Mouse (Mus musculus) retina, postnatal 7 days (tissue): ENCODE results near the gene Tmem240.
A peak's percentile ranks its signal among the peaks of the same experiment; 100 is the strongest.
"Not testable (repeated sequence)": the region's sequence is repeated elsewhere in the genome, so short reads cannot be mapped to it uniquely, and the experiment has no call there.

Experiments used
- DNase-seq: peaks from one replicate; pipeline ENCODE4 v3.0.0-alpha.2; 2012; ENCODE audit warnings: low read depth, low spot score

Gene Tmem240

DNA sequence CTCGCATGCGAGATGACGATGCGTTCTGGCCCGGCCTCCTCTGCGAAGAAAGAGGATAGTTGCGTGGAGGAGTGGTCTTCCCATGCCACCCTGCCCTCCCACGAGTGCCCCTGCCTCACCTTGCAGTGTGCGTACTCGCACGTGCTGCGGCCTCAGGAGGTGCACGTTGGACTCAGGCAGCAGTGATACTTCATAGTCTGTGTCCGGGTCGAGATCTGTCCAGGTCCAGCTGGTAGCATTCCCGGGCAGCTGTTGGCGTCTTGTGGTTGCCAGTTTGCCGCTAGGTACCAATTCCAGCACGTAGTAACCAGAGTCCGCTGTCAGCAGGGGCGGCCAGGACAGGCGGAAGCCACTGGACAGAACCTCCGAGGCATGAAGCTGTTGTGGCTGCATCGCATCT is 36.0 kb downstream of the Tmem240 start:
- no peak for DNase-seq

DNA sequence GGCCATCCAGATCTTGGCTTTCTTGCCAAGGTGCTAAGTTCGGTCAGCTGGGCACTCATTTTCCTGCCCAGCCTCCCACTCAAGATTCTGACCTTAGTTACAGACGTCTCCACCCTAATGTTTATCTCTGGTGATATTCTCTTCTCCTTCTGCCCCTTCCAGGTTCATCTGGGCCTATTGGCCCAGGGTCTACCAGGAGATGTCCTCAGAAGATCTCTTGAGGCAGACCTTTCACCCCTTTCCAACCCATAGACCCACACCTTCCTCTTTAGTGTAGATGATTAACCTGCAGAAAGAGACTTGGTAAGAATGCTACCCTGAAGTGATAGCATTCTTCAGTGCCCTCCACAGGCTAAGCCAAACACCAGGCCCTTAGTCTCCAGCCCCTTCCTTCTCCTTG is 37.1 kb downstream of the Tmem240 start:
- no peak for DNase-seq

DNA sequence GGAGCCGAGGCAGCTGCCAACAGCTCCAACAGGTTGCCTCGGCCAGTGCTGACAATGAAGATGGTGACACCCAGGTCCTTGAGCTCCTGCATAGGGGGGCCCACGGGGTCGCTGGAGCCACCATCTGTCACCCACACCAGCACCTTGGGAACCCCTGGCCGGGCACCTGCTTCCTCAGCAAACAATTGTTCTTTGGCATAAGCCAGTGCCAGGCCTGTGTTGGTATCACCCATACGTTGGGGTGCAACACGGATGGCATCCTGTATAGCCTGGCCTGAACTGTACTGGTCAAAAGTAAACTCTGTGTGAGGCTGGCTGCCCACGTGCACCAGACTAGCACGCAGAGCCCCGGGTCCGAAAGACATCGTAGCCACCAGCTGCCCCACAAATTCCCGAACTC is 38.2 kb downstream of the Tmem240 start:
- DNase-seq = no peak

DNA sequence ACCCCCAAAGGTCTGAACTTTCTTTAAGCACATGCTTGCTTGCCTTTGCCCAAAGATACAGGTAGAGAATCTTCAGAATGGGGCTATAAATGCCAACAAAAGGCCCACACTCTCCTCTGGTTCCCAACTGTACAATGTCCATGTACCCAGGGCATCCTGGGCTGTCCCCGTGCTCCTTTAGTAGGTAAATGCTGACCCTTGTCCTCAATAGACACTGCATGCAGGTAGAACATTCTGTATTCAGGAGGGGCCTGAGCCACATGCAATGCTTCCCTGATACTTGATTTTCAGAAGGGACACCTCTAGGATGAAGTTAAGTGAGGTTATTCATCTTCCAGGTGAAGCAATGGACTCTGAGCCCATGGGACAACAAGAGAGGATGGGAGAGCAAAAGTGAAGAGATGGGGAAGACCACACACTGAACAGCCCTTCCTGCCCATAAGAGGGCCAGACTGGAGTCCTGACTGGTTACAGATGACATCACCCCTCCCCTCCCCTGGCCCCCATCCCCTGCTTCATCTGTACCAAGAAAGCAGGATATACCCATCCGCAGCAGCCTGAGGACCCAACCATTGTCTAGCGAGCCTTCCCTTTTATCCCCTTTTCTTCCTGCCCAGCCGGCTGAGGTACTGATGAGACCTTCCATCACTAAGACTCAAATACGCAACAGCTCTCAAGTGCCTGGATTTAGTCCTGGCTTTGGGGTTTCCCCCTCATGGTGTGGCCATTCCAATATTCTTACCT is 38.9 kb downstream of the Tmem240 start:
- no peak for DNase-seq

DNA sequence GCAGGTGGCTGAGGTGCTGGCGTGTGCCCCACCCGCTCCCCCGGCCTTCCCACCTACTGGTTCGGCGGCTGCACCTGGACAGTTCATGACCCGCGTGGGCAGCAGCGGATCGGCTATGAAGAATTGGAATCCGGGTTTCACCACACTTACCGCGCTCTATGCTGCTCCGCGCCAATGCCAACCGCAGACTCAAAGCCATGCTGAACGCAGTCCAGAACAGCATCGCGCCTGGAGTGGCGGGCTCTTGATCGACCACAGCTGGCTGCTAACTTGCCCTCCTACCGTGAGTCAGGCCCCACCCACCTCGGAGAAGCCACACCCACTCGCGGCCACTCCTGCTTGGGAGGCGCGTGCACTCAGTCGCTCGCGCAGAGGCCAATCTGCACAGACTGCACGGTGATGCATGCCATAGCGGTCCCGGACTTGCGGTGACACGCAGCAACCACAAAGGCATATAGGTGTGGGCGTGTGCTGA is 39.7 kb downstream of the Tmem240 start, which contains the start of gene Vwa1:
Vwa1 (minus strand) TSS at position 419 of the 475 bp plus-strand sequence.
- peak; percentile 64 for DNase-seq

DNA sequence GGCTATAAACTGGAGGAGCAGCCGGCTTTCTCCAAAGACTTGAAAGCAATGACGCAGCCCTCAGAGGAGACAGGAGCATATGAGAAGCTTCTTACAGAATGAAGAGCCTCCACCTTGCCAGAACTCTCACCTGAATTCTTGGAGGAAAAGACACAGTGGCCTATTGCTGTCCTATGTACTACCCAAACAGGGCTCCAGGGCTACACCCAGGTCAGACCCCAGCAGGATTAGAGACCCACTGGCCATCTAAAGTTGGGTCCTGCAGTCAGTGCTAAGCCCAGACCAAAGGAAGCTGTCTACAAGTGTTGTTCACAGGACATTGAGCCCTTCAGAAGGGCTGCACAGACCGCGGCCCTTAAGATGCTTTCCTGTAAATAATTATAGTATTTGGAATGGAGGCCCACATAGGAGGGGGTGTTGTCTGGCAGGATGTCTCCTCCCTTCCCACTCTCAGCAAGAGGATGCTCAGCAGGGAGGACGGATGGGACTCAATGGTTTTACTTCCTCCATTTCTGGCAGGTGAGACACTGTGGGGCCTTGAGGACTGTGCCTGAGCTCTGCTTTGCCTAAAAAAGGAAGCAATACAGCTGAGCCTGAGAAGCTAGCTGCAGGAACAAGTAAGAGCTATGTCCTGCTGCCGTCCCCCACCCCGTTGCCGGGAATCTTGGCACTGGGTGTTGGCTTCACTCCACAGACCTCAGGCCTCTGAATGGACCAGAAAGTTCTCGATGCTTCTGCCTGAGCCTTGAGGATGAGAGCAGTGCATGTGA is 40.6 kb downstream of the Tmem240 start:
- no peak for DNase-seq

DNA sequence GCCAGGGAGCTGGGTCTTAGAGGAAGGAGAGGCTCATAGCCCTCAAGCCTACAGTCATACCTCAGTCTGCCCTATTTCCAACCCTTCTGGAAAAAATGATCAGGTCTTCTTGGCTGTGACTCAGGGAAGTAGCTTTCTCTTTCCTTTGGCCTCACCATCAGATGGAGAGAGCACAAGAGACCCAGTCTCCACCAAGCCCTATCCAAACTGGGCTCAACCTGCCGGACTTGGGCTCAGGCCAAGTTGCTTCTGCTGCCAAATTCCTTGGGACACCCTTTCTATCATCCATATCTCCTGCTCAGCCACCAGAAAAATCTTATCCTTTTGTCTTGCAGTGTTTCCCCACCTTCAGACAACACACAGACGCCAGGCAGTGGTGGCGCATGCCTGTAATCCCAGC is 41.3 kb downstream of the Tmem240 start:
- no peak for DNase-seq

DNA sequence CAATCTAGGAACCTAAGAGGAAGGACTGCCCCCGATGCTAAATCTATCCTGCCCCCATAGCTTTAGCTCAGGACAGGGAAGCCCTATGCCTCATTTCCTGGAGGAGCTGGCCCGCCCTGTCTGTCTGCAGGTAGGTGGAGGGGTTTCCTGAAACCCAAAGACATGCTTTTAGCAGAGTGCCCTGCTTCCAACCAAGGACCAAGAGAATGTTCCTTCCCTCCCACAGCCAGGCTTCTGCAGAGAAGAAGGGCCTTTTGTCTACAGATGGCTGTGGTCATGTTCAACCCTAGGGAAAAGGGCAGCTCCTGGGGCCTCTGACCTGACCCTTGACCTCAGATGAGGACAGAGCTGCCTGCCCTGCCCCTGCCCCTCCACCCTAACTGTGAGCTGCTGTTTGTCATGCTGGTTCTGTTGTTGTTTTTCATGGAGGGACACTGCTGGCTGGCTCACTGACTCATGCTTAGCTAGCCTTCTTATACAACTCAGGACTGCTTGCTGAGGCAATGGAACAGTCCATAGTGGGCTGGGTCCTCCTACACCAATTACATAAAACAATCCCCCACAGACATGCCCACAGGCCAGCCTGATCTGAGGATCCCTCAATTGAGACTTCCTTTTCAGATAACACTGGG is 42.2 kb downstream of the Tmem240 start:
- DNase-seq = no peak

DNA sequence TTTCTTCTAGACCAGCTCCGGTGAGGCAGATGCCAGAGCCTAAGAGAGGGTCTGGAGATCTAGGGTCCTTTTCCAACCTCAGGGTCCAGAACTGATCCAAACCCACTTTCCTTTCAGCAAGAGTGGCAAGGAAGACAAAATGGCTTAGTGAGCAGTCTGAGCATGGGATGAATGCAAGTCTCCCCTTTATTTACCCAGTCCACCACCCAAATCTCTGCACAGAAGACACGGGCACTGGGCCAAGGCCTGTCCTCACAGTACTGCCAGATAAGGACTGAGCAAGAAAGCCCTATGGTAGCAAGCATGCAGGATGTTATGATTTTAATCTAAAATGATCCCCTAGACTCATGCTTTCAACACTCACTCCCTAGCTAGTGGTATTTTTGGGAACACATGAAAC is 43.2 kb downstream of the Tmem240 start:
- no peak for DNase-seq

DNA sequence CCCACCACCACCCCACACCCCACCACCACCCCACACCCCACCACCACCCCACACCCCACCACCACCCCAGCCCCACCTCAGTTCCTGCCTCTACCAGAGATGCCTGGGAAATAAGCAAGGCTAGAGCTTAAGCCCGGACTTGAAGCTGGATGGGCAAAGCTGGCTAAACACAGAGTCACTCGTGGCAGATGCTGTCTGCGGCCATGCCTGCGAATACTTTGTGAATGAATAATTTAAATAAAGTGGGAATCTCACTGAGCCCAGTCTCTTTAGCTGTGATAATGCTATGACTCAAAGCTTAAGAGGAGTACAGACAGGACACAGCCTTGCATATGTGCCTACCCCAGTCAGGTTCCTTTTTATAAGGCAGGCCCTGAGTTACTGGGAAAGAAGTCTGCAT is 44.9 kb downstream of the Tmem240 start:
- no peak for DNase-seq

DNA sequence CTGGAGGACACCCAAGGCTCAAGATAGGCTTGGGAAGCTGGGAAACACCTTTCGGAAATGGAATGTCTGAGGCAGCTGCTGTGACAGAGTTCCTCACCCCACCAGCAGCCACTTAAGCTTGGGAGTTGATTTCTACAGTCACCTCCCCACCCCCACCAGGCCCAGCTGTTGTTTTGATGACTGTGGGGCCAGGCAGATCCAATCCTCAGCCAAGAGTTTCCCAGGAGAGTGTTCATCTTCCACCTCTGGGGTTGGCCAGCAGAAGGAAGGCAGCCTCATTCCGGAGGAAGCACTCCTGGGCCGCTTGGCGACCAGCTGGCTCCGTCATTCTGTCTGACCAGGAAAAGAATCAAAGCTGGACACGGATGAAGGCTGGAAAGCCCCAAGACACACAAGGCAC is 46.3 kb downstream of the Tmem240 start:
- no peak for DNase-seq

DNA sequence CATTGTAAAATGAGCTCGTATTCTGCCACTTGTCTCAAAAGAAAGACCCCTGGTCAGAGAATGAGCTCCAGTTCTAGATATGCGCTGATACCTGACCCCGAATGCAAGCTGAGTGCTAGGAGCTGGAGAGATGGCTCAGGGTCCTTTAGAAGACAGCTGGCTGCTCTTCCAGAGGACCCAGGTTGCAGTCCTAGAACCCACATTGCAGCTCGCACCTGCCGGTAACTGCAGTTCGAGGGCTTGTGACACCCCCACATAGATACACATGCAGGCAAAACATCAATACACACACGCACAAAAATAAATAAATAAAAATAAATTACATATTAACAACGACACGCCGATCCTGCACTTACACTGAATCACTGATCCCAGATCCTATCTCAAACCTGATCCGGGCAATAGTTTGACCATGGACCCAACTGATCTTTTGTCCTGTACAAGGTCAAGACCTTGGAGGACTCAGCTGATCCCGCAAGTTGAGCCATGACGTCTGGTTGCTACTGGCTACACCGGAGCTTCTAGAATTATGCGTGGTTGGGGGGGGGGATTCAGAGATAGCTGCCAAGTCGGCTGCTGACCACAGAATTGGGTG is 49.0 kb downstream of the Tmem240 start:
- DNase-seq = no peak

DNA sequence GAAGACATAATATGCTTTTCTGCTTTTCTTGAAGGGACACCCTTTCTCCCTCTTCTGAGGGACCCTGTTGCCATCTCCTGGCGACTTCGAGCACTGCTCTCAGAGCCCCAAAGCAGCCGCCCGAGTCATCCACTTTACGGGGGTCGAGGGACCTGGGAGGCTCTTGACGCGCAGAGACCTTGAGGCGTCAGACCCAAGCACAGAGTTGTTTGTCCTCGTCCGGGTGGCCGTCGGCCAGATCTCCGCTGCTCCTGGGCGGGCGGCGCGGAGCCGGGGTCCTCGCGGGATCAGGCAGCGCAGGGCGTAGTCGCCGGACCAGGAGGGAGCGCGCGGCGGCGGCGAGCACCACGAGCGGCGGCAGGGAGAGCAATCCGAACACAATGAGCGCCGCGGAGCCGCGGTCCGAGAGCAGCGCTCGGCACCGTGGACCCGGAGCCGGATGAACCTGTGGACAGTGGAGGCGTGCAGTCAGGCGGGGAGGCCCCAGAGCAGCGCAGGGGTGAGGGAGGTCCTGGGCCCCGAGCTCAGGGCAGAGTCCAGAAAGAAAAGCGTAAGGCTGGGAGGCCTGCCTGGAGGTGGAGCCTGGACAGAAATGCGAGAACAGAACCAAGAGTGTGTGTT is 49.6 kb downstream of the Tmem240 start:
- peak; percentile 65 for DNase-seq

DNA sequence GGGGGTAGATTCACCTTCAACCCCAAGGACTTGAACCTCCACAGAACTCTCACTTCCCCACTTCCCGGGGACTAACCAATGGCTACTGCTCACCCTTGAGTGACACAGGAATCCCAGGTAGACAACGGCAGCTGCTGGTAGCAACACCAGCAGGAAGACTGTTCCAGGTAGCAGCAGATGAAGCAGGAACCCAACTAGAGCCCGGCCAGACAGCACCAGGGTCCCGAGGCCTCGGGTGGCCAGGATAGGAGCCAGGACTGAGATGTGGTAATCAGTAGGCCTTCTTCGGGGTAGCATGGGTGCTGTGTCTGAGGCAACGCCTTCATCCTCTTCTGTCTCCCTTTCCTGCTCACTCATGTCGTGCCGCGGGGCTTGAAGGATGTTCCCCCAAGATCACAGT is 50.6 kb downstream of the Tmem240 start:
- DNase-seq = no peak

DNA sequence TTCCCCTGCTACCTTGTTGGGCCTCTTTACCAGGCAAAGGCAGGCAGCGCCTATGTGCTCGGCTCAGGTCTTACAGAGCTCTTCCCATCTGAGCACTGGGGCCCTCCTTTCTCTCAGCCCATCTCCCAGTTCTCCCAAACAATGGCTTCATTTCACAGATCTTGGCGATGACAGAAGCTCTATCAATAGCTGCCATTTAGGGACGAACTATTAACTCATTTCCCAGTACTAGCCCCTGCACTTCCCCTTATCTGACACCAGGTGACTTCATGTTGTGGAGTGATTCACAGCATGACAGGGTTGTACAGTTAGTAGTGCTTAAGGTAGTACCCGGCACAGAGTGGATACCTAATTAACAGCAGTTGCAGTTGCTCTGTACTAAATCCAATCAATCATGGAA is 51.2 kb downstream of the Tmem240 start, which contains the start of gene Tmem88b:
Tmem88b (minus strand) TSS at position 56 of the 400 bp plus-strand sequence.
- no peak for DNase-seq

DNA sequence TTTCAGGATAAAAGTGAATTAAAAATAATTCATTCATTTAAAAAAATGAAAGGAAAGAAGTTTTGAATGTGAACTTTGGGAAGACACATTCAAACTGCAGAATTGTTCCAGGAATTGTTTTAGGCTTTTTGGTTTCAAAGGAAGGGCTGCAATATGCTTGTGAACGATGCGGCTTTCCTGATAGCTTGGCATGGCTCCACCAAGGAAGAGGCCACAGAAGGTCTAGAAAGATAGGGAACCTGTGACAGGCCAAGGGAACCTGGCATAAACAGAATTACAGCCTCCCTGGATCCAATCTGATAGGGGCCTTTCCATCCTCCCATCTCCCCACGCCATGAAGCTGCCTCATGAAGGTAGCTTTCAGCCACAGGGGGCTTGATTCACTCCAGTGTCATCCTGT is 53.7 kb downstream of the Tmem240 start:
- DNase-seq = no peak

DNA sequence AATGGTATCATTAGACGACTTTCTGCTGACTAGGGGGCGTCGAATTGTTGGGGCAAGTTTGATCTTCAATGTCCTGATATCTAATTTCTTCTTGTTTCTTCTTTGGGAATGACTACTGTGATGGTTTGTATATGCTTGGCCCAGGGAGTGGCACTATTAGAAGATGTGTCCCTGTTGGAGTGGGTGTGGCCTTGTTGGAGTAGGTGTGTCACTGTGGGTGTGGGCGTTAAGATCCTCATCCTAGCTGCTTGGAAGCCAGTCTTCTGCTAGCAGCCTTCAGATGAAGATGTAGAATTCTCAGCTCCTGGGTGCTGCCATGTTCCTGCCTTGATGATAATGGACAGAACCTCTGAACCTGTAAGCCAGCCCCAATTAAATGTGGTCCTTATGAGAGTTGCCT is 54.2 kb downstream of the Tmem240 start:
- not testable (repeated sequence) for DNase-seq

DNA sequence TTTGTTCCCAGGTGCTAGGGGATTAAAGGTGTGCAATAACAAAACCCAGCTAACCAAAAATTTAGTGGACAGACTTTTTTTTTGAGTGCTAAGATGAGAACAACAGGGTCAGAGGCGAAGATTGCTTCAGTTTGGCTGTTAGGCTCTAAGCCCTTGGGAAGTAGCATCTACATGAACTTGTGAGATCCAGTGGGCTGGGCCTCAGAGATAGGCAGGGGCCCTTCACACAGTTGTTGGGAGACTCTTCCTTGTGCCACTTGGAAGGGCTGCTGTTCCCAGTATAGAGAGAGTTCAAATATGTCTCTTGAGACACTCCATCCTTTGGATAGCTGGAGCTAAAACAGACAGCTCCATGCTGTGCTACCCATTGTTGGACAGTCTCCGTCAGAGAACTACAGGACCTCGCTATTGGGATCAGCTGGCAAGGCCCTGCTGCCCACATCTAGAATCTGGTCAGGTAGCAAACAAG is 55.5 kb downstream of the Tmem240 start, which contains the start of gene Ankrd65:
Ankrd65 (plus strand) TSS at position 419 of the 469 bp plus-strand sequence.
- no peak for DNase-seq
